Mouse (Mus musculus): ENCODE results near the gene Padi3.

DNA sequence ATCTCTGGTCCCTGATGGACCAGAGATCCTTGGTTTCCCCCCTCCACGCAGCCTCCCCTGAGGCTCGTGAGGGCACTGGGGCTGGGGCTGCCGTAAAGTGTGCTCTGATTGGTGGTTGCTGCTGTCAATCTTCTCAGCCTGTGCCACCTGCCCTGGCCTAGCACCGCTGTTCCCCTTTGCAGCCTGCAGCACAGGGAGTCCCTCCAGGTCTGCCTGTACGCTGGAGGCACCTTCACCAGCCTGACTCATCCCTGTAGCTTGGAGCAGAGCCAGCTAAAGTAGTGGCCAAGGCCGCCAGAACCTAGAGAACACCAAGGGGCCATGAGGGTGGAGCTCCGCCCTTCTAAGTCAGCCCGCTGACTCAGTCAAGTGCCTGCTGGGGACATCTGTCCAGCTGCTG lies 27.4 kb upstream of the Padi3 start:
- TF ChIP-seq GATA1 (IDR thresholded peaks at IDR 0.05; ENCODE audit: low read length), result no peak
- no peak for TF ChIP-seq TAL1 (IDR thresholded peaks at IDR 0.05; ENCODE audit: low read length)

All from erythroblast, embryonic 14.5 days (primary cell).